Mouse (Mus musculus): ENCODE data around the gene Olfr1331. TPM values are rescaled to one million over a fixed set of nuclear protein-coding genes. Genes with fewer than 3 reads are reported as not detected.
"Not testable (repeated sequence)": the region's sequence is repeated elsewhere in the genome, so short reads cannot be mapped to it uniquely, and the experiment has no call there.

Olfr1331 gene
- polyA plus RNA-seq (2016; fragmentation: Nextera tagmentation; extraction: Ambion mirVana) = not detected in 2 replicates

DNA sequence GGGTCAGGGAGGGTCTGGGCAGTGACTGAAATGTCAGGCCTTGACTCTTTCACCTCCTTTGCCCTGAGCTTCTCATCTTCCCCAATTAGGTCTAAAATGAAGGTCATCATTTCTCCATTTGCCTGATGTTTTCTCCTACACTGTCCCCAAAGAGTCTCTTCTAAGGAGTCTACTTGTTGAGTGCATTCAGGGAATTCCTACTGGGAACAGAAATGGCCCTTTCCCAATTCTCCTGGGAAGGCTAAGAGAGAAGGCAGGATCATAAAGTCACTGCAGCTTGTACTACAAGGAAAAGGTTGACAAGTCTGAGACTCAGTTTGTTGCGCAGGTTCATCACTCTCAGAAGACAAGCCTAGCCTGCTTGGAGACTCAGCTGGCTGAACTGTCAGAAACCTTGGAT is at the start of gene Olfr1331:
TSS of gene Olfr1331 (plus strand) at position 301 of the 400 bp plus-strand sequence.
- Histone ChIP-seq H3K4me3 (no peak within 1 kb of the TSS), H3K27ac (no peak within 1 kb of the TSS), H3K4me1 (no peaks in the 10 kb centered on the region), H3K27me3 (ENCODE audit: low read depth, poor library complexity, severe bottlenecking) (no peaks in the 10 kb centered on the region), H3K36me3 (no peaks in the 10 kb centered on the region), H3K9me3 (replicated peaks) (no peaks in the 10 kb centered on the region)
- WGBS = 97% methylated on average over 1 of the region's 1 CpGs
- DNase-seq (ENCODE audit: low spot score) = no peak

DNA sequence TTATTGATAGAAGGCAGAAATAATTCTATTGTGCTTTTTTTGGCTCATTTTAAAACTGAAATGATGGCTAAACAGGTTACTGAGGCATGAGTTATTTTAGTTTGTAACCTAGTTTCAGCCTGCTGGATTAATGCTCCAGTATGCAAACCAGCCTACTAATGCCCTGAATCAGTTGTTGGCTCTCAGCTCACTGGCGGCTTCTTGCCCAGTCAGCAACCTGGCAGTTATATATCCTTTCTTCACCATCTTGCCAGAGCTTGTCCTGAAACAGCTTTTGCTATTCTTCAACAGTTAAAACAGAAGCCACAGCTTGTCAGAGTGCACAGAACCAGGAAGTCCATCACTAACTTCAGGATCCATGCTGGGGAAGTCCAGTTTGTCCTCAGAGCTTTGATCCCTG is 45.5 kb upstream of the Olfr1331 start:
- no peak overlapping the region for H3K4me3 ChIP-seq
- H3K27me3 ChIP-seq (ENCODE audit: low read depth, poor library complexity, severe bottlenecking) = no peaks in the 10 kb centered on the region
- no peak overlapping the region for H3K27ac ChIP-seq
- no peaks in the 10 kb centered on the region for H3K9me3 ChIP-seq (replicated peaks)
- DNase-seq (ENCODE audit: low spot score) = no peak
- 94% methylated on average over 1 of the region's 1 CpGs for WGBS
- no peaks in the 10 kb centered on the region for H3K36me3 ChIP-seq
- H3K4me1 ChIP-seq = no peaks in the 10 kb centered on the region

DNA sequence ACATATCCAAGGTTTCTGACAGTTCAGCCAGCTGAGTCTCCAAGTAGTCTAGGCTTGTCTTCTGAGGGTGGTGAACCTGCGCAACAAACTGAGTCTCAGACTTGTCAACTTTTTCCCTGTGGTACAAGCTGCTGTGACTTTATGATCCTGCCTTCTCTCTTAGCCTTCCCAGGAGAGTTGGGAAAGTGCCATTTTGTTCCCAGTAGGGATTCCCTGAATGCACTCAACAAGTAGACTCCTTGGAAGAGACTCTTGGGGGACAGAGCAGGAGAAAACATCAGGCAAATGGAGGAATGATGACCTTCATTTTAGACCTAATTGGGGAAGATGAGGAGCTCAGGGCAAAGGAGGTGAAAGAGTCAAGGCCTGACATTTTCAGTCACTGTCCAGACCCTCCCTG is 28.3 kb upstream of the Olfr1331 start, which contains the start of gene Olfr1333:
TSS of gene Olfr1333 (minus strand) at position 101 of the 400 bp plus-strand sequence.
- no peak within 1 kb of the TSS for H3K27ac ChIP-seq
- H3K4me1 ChIP-seq = no peaks in the 10 kb centered on the region
- H3K9me3 ChIP-seq (replicated peaks) = no peaks in the 10 kb centered on the region
- H3K27me3 ChIP-seq (ENCODE audit: low read depth, poor library complexity, severe bottlenecking) = no peaks in the 10 kb centered on the region
- no peak for DNase-seq (ENCODE audit: low spot score)
- no peak within 1 kb of the TSS for H3K4me3 ChIP-seq
- no peaks in the 10 kb centered on the region for H3K36me3 ChIP-seq
- 97% methylated on average over 1 of the region's 1 CpGs for WGBS

DNA sequence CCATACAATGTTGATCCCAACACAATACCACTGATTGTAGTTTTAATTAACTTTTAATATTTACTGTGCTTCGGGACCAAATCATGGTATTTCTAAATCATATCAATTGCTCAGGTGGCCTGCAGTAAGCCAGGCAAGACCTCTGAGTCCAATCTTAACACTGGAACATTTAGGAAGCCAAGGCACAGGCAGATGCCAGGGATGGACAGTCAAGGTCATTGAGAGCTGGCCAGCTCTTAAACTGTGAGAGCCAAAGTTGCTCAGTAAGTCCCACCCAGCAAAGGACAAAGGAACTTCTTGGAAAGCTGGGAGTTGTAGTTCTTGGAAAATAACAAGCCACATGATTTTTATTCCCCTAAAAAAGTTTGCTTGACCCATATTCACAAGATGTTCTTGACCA is 2.7 kb upstream of the Olfr1331 start:
- Histone ChIP-seq H3K4me3 (no peak overlapping the region), H3K36me3 (no peaks in the 10 kb centered on the region), H3K4me1 (no peaks in the 10 kb centered on the region), H3K27me3 (ENCODE audit: low read depth, poor library complexity, severe bottlenecking) (no peaks in the 10 kb centered on the region), H3K9me3 (replicated peaks) (no peaks in the 10 kb centered on the region), H3K27ac (no peak overlapping the region)
- 91% methylated on average over 1 of the region's 1 CpGs for WGBS
- DNase-seq (ENCODE audit: low spot score) = no peak

DNA sequence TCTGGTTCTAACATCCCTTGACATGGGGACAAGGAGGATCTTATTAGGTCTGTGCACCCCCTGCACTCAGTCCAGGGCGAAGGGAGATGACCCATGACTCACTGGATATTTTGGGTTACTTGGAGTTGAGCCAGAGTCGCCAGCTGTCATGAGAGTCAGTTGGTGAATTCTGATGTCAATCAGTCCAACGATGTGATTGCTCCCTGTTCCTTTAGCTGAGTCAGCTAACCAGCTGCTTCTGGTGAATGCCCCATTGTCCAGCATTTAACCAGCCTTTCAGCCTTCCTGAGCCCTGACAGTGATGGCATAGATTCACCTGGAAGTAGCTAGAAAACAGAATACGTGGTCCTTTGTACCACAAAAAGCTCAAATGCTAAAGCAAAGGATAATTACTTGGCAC is 1.7 kb upstream of the Olfr1331 start:
- Histone ChIP-seq H3K36me3 (no peaks in the 10 kb centered on the region), H3K4me3 (no peak overlapping the region), H3K27me3 (ENCODE audit: low read depth, poor library complexity, severe bottlenecking) (no peaks in the 10 kb centered on the region), H3K4me1 (no peaks in the 10 kb centered on the region), H3K27ac (no peak overlapping the region), H3K9me3 (replicated peaks) (no peaks in the 10 kb centered on the region)
- WGBS = 73% methylated on average over 4 of the region's 4 CpGs
- DNase-seq (ENCODE audit: low spot score) = no peak

DNA sequence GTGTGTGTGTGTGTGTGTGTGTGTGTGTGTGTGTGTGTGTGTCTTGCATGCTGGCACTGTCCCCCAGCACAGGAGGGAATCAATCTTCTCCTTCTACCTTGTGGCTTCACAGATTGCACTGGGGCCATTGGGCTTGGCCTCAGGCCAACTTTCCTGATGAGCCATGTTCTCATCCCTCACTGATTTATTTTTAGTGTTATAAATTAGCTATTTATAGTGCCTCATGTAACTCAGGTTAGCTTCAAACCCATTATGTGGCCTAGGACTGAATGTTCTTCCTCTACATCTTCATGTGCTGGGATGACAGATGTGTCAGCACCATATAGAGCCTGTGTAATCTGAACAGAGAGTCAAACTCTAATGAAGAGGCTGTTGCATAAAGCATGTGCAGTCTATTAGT is 3.1 kb downstream of the Olfr1331 start:
- H3K27ac ChIP-seq = no peak overlapping the region
- no peaks in the 10 kb centered on the region for H3K27me3 ChIP-seq (ENCODE audit: low read depth, poor library complexity, severe bottlenecking)
- H3K9me3 ChIP-seq (replicated peaks) = no peaks in the 10 kb centered on the region
- no peak overlapping the region for H3K4me3 ChIP-seq
- DNase-seq (ENCODE audit: low spot score) = no peak
- no peaks in the 10 kb centered on the region for H3K4me1 ChIP-seq
- no peaks in the 10 kb centered on the region for H3K36me3 ChIP-seq

DNA sequence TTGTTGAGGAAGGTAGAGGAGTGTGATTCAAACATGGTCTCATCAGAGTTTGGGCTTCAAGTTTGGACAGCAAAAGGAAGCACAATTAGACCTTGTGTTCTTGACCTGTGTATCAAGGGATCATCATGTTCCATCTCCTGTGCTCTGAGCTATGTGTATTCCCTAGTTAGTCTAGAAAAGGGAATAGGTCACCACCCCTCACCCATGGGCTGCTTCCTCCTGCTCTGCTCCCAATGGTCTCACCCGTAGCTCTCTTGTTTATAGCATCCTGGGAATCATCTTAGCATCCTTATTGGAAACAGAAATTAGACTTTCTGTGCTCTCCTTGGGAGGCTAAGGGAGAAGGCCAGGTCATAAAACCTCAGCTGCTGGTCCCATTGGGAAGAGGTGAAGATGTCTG is 23.8 kb downstream of the Olfr1331 start, which contains the start of gene Olfr1330:
TSS of gene Olfr1330 (plus strand) at position 301 of the 400 bp plus-strand sequence.
- Histone ChIP-seq H3K4me3 (no peak within 1 kb of the TSS), H3K36me3 (no peaks in the 10 kb centered on the region), H3K27me3 (ENCODE audit: low read depth, poor library complexity, severe bottlenecking) (no peaks in the 10 kb centered on the region), H3K9me3 (replicated peaks) (no peaks in the 10 kb centered on the region), H3K4me1 (no peaks in the 10 kb centered on the region), H3K27ac (no peak within 1 kb of the TSS)
- WGBS = 86% methylated on average over 1 of the region's 1 CpGs
- no peak for DNase-seq (ENCODE audit: low spot score)

DNA sequence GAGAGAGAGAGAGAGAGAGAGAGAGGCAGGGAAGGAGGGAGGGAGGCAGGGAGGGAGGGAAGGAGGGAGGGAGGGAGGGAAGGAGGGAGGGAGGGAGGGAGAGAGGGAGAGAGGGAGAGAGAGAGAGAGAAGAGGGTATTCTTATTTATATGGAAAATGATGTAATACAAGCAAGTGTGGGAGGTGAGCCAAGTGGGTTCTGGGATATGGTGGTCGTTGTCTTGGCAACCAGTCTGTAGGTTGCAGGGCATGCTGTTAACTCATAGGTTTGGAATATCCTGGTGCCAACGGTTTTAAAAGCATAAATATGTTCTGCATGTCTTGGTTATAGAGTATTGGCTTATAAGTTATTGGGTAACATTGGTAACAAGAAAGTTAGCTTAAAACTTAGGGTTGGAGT is 37.5 kb downstream of the Olfr1331 start:
- DNase-seq (ENCODE audit: low spot score) = no peak
- 87% methylated on average over 2 of the region's 2 CpGs for WGBS

DNA sequence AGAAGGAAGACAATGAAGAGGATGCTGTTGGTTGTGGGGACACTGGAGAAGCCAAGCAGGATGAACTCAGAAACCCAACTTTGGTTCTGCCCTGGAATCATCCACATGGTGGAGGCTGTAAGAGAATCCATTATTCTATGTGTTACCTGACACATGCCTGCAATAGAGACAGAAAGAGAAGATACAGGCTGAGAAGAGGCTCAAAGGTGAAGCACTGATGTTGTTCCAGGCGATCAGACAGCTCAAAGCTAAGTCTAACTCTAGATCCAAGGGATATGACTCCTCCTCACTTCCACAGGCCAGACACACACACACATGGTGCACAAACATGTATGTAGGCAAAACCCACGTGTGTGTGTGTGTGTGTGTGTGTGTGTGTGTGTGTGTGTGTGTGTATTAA is 52.9 kb downstream of the Olfr1331 start, which contains the start of gene Olfr1329:
TSS of gene Olfr1329 (minus strand) at position 101 of the 400 bp plus-strand sequence.
- not testable (repeated sequence) for H3K27me3 ChIP-seq (ENCODE audit: low read depth, poor library complexity, severe bottlenecking); H3K4me1 ChIP-seq; DNase-seq (ENCODE audit: low spot score); H3K9me3 ChIP-seq (replicated peaks); H3K27ac ChIP-seq; H3K36me3 ChIP-seq; H3K4me3 ChIP-seq
- 61% methylated on average over 2 of the region's 2 CpGs for WGBS

More for the DNA sequence above, 37.5 kb downstream of the Olfr1331 start:
- Histone ChIP-seq H3K36me3 (no peaks in the 10 kb centered on the region), H3K4me1 (no peaks in the 10 kb centered on the region), H3K27me3 (ENCODE audit: low read depth, poor library complexity, severe bottlenecking) (no peaks in the 10 kb centered on the region), H3K9me3 (replicated peaks) (no peaks in the 10 kb centered on the region), H3K27ac (no peak overlapping the region), H3K4me3 (no peak overlapping the region)

Other genes with a start within 250 kb of the Olfr1331 start
- 0.36 and 0.64 TPM in 2 replicates for gene Cfap57, start 243.9 kb upstream of the Olfr1331 start, polyA plus RNA-seq (2016; fragmentation: Nextera tagmentation; extraction: Ambion mirVana)
- gene Ebna1bp2, start 243.8 kb upstream of the Olfr1331 start, polyA plus RNA-seq (2016; fragmentation: Nextera tagmentation; extraction: Ambion mirVana) = 180 and 228 TPM in 2 replicates
- gene Olfr62, start 205.7 kb upstream of the Olfr1331 start, polyA plus RNA-seq (2016; fragmentation: Nextera tagmentation; extraction: Ambion mirVana) = not detected in 2 replicates
- gene Olfr1342, start 171.9 kb upstream of the Olfr1331 start, polyA plus RNA-seq (2016; fragmentation: Nextera tagmentation; extraction: Ambion mirVana) = 0.05 TPM in 1 of 2 replicates, not detected in the other
- not detected in 2 replicates for gene Olfr1341, start 161.1 kb upstream of the Olfr1331 start, polyA plus RNA-seq (2016; fragmentation: Nextera tagmentation; extraction: Ambion mirVana)
- gene Olfr1340, start 144.5 kb upstream of the Olfr1331 start, polyA plus RNA-seq (2016; fragmentation: Nextera tagmentation; extraction: Ambion mirVana) = not detected in 2 replicates
- gene Olfr1339, start 132.5 kb upstream of the Olfr1331 start, polyA plus RNA-seq (2016; fragmentation: Nextera tagmentation; extraction: Ambion mirVana) = not detected in 2 replicates
- gene Olfr1338, start 105.9 kb upstream of the Olfr1331 start, polyA plus RNA-seq (2016; fragmentation: Nextera tagmentation; extraction: Ambion mirVana) = not detected in 2 replicates
- not detected in 2 replicates for gene Olfr1337, start 82.1 kb upstream of the Olfr1331 start, polyA plus RNA-seq (2016; fragmentation: Nextera tagmentation; extraction: Ambion mirVana)
- gene Olfr1335, start 54.7 kb upstream of the Olfr1331 start, polyA plus RNA-seq (2016; fragmentation: Nextera tagmentation; extraction: Ambion mirVana) = not detected in 2 replicates
- gene Olfr1333, start 28.4 kb upstream of the Olfr1331 start, polyA plus RNA-seq (2016; fragmentation: Nextera tagmentation; extraction: Ambion mirVana) = not detected in 2 replicates
- gene Olfr1330, start 23.9 kb downstream of the Olfr1331 start, polyA plus RNA-seq (2016; fragmentation: Nextera tagmentation; extraction: Ambion mirVana) = 0.03 TPM in 1 of 2 replicates, not detected in the other
- not detected in 2 replicates for gene Olfr1329, start 52.8 kb downstream of the Olfr1331 start, polyA plus RNA-seq (2016; fragmentation: Nextera tagmentation; extraction: Ambion mirVana)
- not detected in 2 replicates for gene Olfr1328, start 74.0 kb downstream of the Olfr1331 start, polyA plus RNA-seq (2016; fragmentation: Nextera tagmentation; extraction: Ambion mirVana)
- gene Lao1, start 96.9 kb downstream of the Olfr1331 start, polyA plus RNA-seq (2016; fragmentation: Nextera tagmentation; extraction: Ambion mirVana) = not detected in 2 replicates
- gene Slc2a1, start 244.1 kb downstream of the Olfr1331 start, polyA plus RNA-seq (2016; fragmentation: Nextera tagmentation; extraction: Ambion mirVana) = 110 and 139 TPM in 2 replicates

Measured in limb, embryonic 10.5 days (tissue).